Mouse (Mus musculus): ENCODE measurements around the gene Tbxa2r.

GRCm38 (mm10) chr10:81305663-81306062 is 22.9 kb upstream of the Tbxa2r start:
- TF ChIP-seq POLR2A (IDR thresholded peaks at IDR 0.05; ENCODE audit: borderline replicate concordance, extremely low read depth, low read depth, low read length) (no peak), CTCF (IDR thresholded peaks at IDR 0.05; ENCODE audit: insufficient read depth, low read length) (no peak)

All from lung, adult 2 months (tissue).